Mouse (Mus musculus): ENCODE data around the gene Ccdc102a. TPM values are rescaled to one million over a fixed set of nuclear protein-coding genes. Genes with fewer than 3 reads are reported as not detected.
A peak's percentile ranks its signal among the peaks of the same experiment; 100 is the strongest.

Ccdc102a gene
- polyA plus RNA-seq, 1 experiment from 2014 or later, result 38.0 TPM

DNA sequence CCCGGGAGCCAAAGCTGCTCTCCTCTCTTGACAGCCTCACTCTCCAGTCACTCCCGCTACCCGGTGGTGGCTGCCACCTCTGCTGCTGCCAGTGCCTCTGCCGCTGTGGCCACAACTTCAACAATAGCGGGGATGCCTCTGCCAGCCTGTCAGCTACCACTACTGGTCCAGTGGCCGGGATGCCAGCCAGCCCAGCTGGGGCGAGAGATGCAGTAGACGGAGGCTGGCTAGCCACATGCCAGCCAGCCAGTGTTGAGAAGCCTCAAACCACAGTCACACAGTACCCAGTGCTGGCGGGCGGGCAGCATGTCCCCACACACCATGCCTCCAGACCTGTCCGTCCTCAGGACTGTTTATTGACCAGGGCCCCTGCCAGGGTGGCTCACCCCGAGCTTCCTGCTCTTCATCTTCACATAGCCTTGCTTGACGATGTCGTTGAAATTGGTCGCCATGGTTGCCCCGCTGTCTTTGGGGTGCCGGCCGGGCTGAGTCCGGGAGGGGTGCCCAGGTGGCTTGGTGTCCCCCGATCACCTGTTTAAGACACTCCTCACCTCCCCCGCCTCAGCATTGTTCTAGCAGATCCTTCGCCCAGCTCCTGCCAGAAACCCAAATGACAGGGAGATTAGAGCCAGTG is 47.3 kb downstream of the Ccdc102a start:
- ATAC-seq (ENCODE audit: insufficient number of reproducible peaks, low FRiP score, low TSS enrichment, low read depth) (peak; percentile 6; the same call in 1 of the 2 replicates), DNase-seq (ENCODE audit: low spot score) (no peak)
- Histone ChIP-seq H3K9me3 (ENCODE audit: control insufficient read depth, low read length) (no peaks in the 10 kb centered on the region), H3K27me3 (ENCODE audit: control insufficient read depth, insufficient read depth, low read length) (0 out of 2 replicates have a peak, but pooled peaks cover 2% of the 10 kb centered on the region), H3K36me3 (ENCODE audit: control insufficient read depth, insufficient read depth, low read length) (no peaks in the 10 kb centered on the region), H3K27ac (replicated peaks; ENCODE audit: low read depth, low read length) (no peak overlapping the region), H3K9ac (ENCODE audit: low read length) (peak overlapping the region; percentile 35), H3K4me1 (ENCODE audit: control insufficient read depth, insufficient read depth, low read length) (peaks cover 33% of the 10 kb centered on the region), H3K4me2 (ENCODE audit: low read depth, severe bottlenecking) (peak overlapping the region; percentile 77), H3K4me3 (ENCODE audit: low read depth, low read length) (peak overlapping the region; percentile 39)
- 18% methylated on average over 22 of the region's 22 CpGs for WGBS

DNA sequence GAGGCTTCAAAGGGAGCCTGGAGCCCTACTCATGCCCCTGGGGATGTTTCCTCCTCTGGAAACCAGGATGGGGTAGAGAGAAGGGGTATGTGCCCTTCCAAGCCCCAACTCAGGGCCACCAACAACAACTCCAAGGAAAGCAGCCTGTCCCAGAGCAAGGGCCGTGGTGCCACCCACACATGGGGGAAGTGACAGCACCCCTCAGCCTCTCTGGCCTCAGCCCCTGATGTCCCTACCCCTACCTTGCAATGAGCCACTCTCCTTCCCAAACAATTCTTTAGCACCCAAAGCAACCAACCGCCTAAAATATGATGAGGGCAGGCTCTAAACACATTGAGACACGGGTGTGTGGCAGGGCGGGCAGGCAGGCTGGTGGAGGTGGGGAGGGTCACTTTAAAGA is 47.9 kb downstream of the Ccdc102a start:
- Histone ChIP-seq H3K27me3 (ENCODE audit: control insufficient read depth, insufficient read depth, low read length) (0 out of 2 replicates have a peak, but pooled peaks cover 1% of the 10 kb centered on the region), H3K9ac (ENCODE audit: low read length) (peak overlapping the region; percentile 18; the same call in 1 of the 2 replicates), H3K4me2 (ENCODE audit: low read depth, severe bottlenecking) (no peak overlapping the region), H3K4me1 (ENCODE audit: control insufficient read depth, insufficient read depth, low read length) (peaks cover 28% of the 10 kb centered on the region), H3K27ac (replicated peaks; ENCODE audit: low read depth, low read length) (no peak overlapping the region), H3K4me3 (ENCODE audit: low read depth, low read length) (no peak overlapping the region), H3K36me3 (ENCODE audit: control insufficient read depth, insufficient read depth, low read length) (no peaks in the 10 kb centered on the region), H3K9me3 (ENCODE audit: control insufficient read depth, low read length) (no peaks in the 10 kb centered on the region)
- DNase-seq (ENCODE audit: low spot score) (no peak), ATAC-seq (ENCODE audit: insufficient number of reproducible peaks, low FRiP score, low TSS enrichment, low read depth) (no peak)
- 27% methylated on average over 4 of the region's 4 CpGs for WGBS

DNA sequence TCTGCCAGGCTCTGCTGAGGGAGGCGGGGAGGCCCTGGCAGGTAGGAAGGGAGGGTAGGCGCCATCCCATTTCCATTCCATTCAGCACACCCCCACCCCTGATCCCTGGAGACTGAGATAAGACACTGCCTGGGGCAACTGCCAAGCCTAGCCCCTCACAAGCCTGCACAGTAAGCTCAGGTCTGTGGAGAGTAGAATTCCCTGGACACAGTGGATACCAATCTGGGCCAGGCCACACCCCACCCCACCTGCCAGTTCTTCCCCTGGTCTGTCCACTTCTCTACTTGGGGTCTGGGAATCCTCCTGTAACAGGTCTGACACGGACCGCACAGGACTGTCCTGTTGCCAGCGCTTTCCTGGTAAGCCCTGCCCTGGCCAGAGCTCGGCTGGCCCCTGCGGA is 48.8 kb downstream of the Ccdc102a start:
- Histone ChIP-seq H3K4me2 (ENCODE audit: low read depth, severe bottlenecking) (no peak overlapping the region), H3K9me3 (ENCODE audit: control insufficient read depth, low read length) (no peaks in the 10 kb centered on the region), H3K4me1 (ENCODE audit: control insufficient read depth, insufficient read depth, low read length) (peaks cover 21% of the 10 kb centered on the region), H3K4me3 (ENCODE audit: low read depth, low read length) (no peak overlapping the region), H3K27ac (replicated peaks; ENCODE audit: low read depth, low read length) (no peak overlapping the region), H3K9ac (ENCODE audit: low read length) (no peak overlapping the region), H3K27me3 (ENCODE audit: control insufficient read depth, insufficient read depth, low read length) (no peaks in the 10 kb centered on the region), H3K36me3 (ENCODE audit: control insufficient read depth, insufficient read depth, low read length) (no peaks in the 10 kb centered on the region)
- 61% methylated on average over 7 of the region's 7 CpGs for WGBS
- DNase-seq (ENCODE audit: low spot score) (no peak), ATAC-seq (ENCODE audit: insufficient number of reproducible peaks, low FRiP score, low TSS enrichment, low read depth) (no peak)

DNA sequence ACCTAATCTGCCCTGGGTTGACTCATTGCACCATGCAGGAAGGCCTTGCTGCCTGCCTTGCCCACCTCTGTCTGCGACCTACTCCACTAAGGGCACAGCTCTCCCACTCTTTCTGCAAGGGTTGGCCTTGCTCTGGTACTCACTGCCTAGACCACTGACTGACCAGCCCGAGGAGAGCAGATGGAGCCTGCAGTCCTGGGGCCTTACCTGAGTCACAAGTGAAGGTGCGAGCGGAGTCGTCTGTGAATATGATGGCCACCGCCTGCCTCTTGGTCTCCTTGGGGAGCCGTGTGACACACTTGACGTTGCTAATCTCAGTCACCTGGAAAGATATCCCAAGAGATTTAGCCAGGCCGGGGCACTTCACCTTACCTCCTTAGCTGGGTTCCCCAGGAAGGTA is 51.0 kb downstream of the Ccdc102a start:
- Histone ChIP-seq H3K4me1 (ENCODE audit: control insufficient read depth, insufficient read depth, low read length) (peaks cover 13% of the 10 kb centered on the region), H3K36me3 (ENCODE audit: control insufficient read depth, insufficient read depth, low read length) (peaks cover 3% of the 10 kb centered on the region), H3K9ac (ENCODE audit: low read length) (no peak overlapping the region), H3K4me3 (ENCODE audit: low read depth, low read length) (no peak overlapping the region), H3K27me3 (ENCODE audit: control insufficient read depth, insufficient read depth, low read length) (no peaks in the 10 kb centered on the region), H3K9me3 (ENCODE audit: control insufficient read depth, low read length) (no peaks in the 10 kb centered on the region), H3K4me2 (ENCODE audit: low read depth, severe bottlenecking) (no peak overlapping the region), H3K27ac (replicated peaks; ENCODE audit: low read depth, low read length) (no peak overlapping the region)
- 84% methylated on average over 9 of the region's 9 CpGs for WGBS
- DNase-seq (ENCODE audit: low spot score) (no peak), ATAC-seq (ENCODE audit: insufficient number of reproducible peaks, low FRiP score, low TSS enrichment, low read depth) (no peak)

DNA sequence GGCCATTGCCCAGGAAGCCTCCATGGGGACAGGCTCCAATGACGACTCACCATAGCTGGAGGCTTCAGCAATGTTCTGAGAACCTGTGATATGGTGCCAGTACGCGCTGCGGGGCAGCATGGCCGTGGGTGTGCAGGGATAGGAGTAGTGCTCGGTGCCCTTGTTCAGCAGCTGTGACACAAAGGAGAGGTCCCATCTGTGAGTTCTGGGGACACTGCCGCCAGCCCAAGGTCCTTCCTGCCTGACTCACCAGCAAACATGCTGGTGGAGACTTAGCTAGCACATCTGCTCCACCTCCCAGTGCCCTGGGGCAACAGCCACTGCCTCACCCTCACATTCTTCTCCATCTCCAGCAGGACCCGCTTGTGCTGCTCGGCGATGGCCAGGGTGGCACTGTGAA is 52.6 kb downstream of the Ccdc102a start:
- DNase-seq (ENCODE audit: low spot score) (no peak), ATAC-seq (ENCODE audit: insufficient number of reproducible peaks, low FRiP score, low TSS enrichment, low read depth) (no peak)
- Histone ChIP-seq H3K9ac (ENCODE audit: low read length) (no peak overlapping the region), H3K27me3 (ENCODE audit: control insufficient read depth, insufficient read depth, low read length) (no peaks in the 10 kb centered on the region), H3K36me3 (ENCODE audit: control insufficient read depth, insufficient read depth, low read length) (peaks cover 5% of the 10 kb centered on the region), H3K4me2 (ENCODE audit: low read depth, severe bottlenecking) (no peak overlapping the region), H3K4me1 (ENCODE audit: control insufficient read depth, insufficient read depth, low read length) (peaks cover 1% of the 10 kb centered on the region; the same call in 1 of the 2 replicates), H3K9me3 (ENCODE audit: control insufficient read depth, low read length) (no peaks in the 10 kb centered on the region), H3K27ac (replicated peaks; ENCODE audit: low read depth, low read length) (no peak overlapping the region), H3K4me3 (ENCODE audit: low read depth, low read length) (no peak overlapping the region)
- 77% methylated on average over 10 of the region's 10 CpGs for WGBS

DNA sequence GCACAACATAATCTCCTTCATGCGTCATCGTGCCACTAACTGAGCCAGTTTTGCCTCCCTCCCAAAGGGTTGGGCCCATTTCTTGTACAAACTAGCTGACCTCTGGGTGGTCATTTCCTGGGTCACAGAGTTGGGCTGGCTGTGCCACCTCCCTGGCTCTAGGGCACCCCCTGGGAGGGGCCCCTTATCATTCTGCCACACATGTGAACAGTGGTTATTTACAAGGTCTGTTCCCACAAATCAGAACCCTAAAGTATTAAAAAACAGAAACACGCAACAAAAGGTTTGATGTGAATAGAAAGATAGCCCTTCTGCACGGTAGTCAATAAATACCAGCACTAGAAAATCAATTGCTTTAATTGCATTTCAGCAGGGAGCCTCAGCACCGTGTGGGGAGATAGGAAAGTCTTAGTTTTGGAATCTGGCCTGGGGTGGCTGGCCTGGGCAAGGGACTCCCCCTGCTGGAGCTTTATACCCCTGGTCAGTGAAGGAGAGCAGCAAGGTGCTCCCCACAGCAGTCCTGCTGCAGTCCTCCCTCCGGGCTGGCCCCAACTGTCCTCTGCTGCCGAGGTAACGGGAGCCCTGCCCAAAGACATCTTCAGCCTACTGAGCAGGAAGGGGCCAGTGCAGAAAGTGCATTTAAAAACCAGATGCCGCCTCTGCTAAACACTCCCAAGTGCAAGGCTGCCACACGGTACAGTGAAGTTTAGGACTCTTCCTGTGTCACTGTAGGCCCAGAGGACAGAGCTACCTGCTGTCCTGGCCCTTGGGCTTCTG is 53.8 kb downstream of the Ccdc102a start:
- H3K27ac ChIP-seq (replicated peaks; ENCODE audit: low read depth, low read length), result no peak overlapping the region
- ATAC-seq (ENCODE audit: insufficient number of reproducible peaks, low FRiP score, low TSS enrichment, low read depth) (no peak), DNase-seq (ENCODE audit: low spot score) (no peak)
- WGBS, result 77% methylated on average over 10 of the region's 10 CpGs
- H3K9ac ChIP-seq (ENCODE audit: low read length), result no peak overlapping the region
- H3K36me3 ChIP-seq (ENCODE audit: control insufficient read depth, insufficient read depth, low read length), result peaks cover 5% of the 10 kb centered on the region
- H3K4me3 ChIP-seq (ENCODE audit: low read depth, low read length), result no peak overlapping the region
- H3K9me3 ChIP-seq (ENCODE audit: control insufficient read depth, low read length), result no peaks in the 10 kb centered on the region
- no peaks in the 10 kb centered on the region for H3K4me1 ChIP-seq (ENCODE audit: control insufficient read depth, insufficient read depth, low read length)
- H3K4me2 ChIP-seq (ENCODE audit: low read depth, severe bottlenecking), result no peak overlapping the region
- no peaks in the 10 kb centered on the region for H3K27me3 ChIP-seq (ENCODE audit: control insufficient read depth, insufficient read depth, low read length)

DNA sequence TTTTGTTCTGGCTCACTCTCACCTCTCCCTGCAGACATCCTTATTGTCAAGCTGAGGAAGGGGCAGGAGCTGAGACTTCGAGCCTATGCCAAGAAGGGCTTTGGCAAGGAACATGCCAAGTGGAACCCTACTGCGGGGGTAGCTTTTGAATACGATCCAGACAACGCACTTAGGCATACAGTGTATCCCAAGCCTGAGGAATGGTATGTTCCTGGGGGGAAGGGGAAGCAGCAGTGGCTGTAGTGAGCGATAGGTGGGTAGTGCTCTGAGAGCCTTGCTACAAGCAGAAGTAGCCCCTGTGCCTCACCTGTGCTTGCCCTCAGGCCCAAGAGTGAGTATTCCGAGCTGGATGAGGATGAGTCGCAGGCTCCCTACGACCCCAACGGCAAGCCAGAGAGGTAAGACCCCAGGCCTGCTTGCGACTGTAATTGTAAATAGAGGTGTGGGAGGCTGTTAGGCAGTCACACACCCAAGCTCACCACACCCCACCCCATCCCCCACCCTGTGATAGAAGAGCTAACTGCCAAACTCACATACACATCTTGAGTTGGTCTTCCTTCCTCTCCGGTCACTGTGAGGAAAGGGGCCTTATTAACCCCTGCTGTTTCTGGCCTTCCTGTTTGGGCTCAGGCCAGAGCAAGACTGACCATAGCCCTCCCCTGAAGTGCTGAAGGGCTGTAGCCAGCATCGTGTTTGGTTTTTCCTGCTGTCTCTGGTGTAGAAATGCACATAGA is 55.2 kb downstream of the Ccdc102a start:
- no peak overlapping the region for H3K27ac ChIP-seq (replicated peaks; ENCODE audit: low read depth, low read length)
- no peak for DNase-seq (ENCODE audit: low spot score)
- H3K9me3 ChIP-seq (ENCODE audit: control insufficient read depth, low read length), result no peaks in the 10 kb centered on the region
- 0 out of 2 replicates have a peak, but pooled peaks cover 3% of the 10 kb centered on the region for H3K4me1 ChIP-seq (ENCODE audit: control insufficient read depth, insufficient read depth, low read length)
- no peak overlapping the region for H3K4me2 ChIP-seq (ENCODE audit: low read depth, severe bottlenecking)
- no peak overlapping the region for H3K9ac ChIP-seq (ENCODE audit: low read length)
- H3K36me3 ChIP-seq (ENCODE audit: control insufficient read depth, insufficient read depth, low read length), result peaks cover 5% of the 10 kb centered on the region
- ATAC-seq (ENCODE audit: insufficient number of reproducible peaks, low FRiP score, low TSS enrichment, low read depth), result no peak
- H3K4me3 ChIP-seq (ENCODE audit: low read depth, low read length), result no peak overlapping the region
- WGBS, result 83% methylated on average over 12 of the region's 12 CpGs
- H3K27me3 ChIP-seq (ENCODE audit: control insufficient read depth, insufficient read depth, low read length), result no peaks in the 10 kb centered on the region

DNA sequence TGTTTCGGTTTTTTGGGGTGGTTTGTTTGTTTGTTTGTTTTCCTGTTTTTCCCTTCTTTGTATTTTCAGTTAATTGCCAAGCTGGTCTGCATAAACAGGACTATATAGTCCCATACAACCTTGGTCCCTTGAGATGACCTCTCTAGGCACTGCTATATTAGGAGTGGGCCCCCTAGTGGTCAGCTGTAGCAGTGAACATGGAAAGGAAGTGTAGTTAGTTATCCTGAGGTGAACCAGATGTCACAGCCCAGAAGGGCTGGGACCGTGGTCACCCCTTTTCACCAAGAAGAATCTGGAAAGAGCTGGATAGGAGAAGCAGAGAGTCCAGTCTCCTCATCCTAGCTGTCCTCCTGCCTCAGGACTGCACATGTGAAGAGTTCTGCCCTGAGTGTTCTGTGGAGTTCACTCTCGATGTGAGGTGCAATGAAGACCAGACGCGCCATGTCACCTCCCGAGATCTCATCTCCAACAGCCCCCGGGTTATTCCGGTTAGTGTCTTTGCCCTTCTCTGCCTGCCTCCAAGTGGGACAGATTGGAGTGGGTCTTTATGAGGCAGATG is 56.5 kb downstream of the Ccdc102a start:
- 73% methylated on average over 8 of the region's 8 CpGs for WGBS
- no peak overlapping the region for H3K9ac ChIP-seq (ENCODE audit: low read length)
- no peaks in the 10 kb centered on the region for H3K27me3 ChIP-seq (ENCODE audit: control insufficient read depth, insufficient read depth, low read length)
- no peak overlapping the region for H3K27ac ChIP-seq (replicated peaks; ENCODE audit: low read depth, low read length)
- H3K4me3 ChIP-seq (ENCODE audit: low read depth, low read length), result no peak overlapping the region
- H3K4me1 ChIP-seq (ENCODE audit: control insufficient read depth, insufficient read depth, low read length), result 0 out of 2 replicates have a peak, but pooled peaks cover 3% of the 10 kb centered on the region
- H3K9me3 ChIP-seq (ENCODE audit: control insufficient read depth, low read length), result no peaks in the 10 kb centered on the region
- H3K4me2 ChIP-seq (ENCODE audit: low read depth, severe bottlenecking), result no peak overlapping the region
- H3K36me3 ChIP-seq (ENCODE audit: control insufficient read depth, insufficient read depth, low read length), result peaks cover 5% of the 10 kb centered on the region
- ATAC-seq (ENCODE audit: insufficient number of reproducible peaks, low FRiP score, low TSS enrichment, low read depth) (no peak), DNase-seq (ENCODE audit: low spot score) (peak; percentile 80)
